Mouse (Mus musculus): ENCODE measurements at regions not wholly inside any gene's neighbourhood (a gene's known extent, or its start where the extent isn't known, plus 50 kb on each side); places are given as distances from the start of the nearest gene placed in this dataset.

DNA sequence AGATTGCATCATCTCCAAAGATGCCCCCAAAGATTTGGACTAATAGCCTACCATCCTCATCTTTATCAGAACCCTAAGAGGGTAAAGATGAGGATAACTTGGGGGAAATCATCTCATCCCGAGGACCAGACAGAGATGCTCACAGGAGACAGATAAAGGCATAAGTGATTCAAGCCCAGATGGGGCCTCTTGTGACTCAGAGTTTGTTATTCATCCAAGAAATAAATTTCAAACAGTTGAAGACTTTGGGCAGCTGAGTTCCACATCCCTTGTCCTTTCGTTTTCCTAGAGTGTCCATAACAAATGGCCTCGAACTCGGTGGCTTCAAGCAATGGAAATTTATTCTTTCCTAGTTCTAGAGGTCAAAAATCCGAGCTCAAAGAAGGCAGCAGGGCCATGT is 485.1 kb upstream of the Gm10131 start:
- no peaks in the 10 kb centered on the region for H3K27me3 ChIP-seq (ENCODE audit: control insufficient read depth, insufficient read depth, low read length)
- WGBS = 65% methylated on average over 5 of the region's 5 CpGs
- no peak overlapping the region for H3K27ac ChIP-seq (ENCODE audit: insufficient read depth, low read depth, low read length)
- no peaks in the 10 kb centered on the region for H3K36me3 ChIP-seq (ENCODE audit: control insufficient read depth, insufficient read depth, low read length)
- H3K4me3 ChIP-seq (ENCODE audit: low read depth, low read length) = no peak overlapping the region
- no peaks in the 10 kb centered on the region for H3K4me1 ChIP-seq (ENCODE audit: control insufficient read depth, insufficient read depth, insufficient read length, low read length)
- TF ChIP-seq POLR2A (IDR thresholded peaks at IDR 0.05; ENCODE audit: low read depth, low read length) (no peak), CTCF (IDR thresholded peaks at IDR 0.05; ENCODE audit: extremely low read depth, insufficient read length, insufficient replicate concordance, low read depth, low read length) (no peak)

DNA sequence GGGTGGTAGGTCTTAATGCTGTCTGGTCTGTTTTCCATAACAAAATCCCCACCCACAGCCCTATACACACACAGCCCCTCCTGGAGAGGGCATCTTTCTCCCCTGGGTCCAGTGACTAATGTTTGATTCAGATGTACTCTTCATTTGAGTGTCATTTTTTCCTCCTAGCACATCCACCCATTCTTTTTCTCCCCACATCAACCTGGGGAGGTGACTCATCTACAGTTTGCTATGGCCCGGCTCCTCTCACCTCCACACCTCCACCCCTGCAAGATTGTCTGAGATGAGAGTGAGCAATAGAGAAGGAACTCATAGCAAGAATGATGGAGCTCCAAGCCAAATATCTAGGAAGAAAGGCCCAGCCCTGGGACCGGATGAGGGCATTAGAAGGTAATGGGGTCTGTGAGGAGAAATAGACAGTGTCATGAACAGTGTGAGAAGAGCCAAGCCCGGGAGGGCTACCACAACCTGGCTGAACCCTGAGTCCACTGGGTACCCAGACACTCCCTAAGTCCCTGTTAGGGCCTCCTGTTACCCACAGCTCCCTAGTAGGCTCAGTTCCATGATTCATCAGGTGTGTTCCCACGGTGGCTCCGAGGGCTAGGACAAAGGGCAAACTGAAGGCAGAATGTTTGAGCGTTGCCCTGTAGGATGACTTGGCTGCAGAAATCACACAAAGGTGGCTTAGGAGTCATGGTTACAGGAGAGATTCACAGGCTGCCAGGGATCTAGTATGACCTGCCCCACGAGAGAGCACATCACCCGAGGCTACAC is 479.6 kb upstream of the Gm10131 start:
- peaks cover 2% of the 10 kb centered on the region; the same call in 1 of the 2 replicates for H3K4me1 ChIP-seq (ENCODE audit: control insufficient read depth, insufficient read depth, insufficient read length, low read length)
- no peak for TF ChIP-seq POLR2A (IDR thresholded peaks at IDR 0.05; ENCODE audit: low read depth, low read length)
- TF ChIP-seq CTCF (IDR thresholded peaks at IDR 0.05; ENCODE audit: extremely low read depth, insufficient read length, insufficient replicate concordance, low read depth, low read length) = no peak
- no peaks in the 10 kb centered on the region for H3K27me3 ChIP-seq (ENCODE audit: control insufficient read depth, insufficient read depth, low read length)
- no peak overlapping the region for H3K4me3 ChIP-seq (ENCODE audit: low read depth, low read length)
- 45% methylated on average over 8 of the region's 8 CpGs for WGBS
- no peak overlapping the region for H3K27ac ChIP-seq (ENCODE audit: insufficient read depth, low read depth, low read length)
- H3K36me3 ChIP-seq (ENCODE audit: control insufficient read depth, insufficient read depth, low read length) = no peaks in the 10 kb centered on the region

DNA sequence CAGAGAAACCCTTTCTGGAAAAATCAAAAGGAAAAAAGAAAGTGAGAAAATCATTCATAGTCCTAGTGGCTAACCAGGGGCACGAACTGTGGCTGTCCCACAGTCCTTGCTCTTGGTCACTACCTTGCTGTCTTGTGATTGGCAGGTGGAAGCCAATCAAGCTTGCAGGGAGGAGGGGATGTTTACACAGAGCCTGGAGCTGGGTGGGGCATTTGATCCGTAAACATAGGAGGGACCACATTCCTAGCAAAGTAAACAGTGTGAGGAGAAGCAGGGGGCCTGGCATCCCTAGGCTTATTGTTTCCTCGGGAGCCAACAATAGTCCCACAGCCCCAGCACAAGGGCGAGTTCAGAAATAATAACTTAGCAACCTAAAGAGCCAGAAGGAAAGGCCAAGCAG is 466.5 kb upstream of the Gm10131 start:
- no peak overlapping the region for H3K27ac ChIP-seq (ENCODE audit: insufficient read depth, low read depth, low read length)
- H3K27me3 ChIP-seq (ENCODE audit: control insufficient read depth, insufficient read depth, low read length) = no peaks in the 10 kb centered on the region
- H3K4me3 ChIP-seq (ENCODE audit: low read depth, low read length) = no peak overlapping the region
- no peaks in the 10 kb centered on the region for H3K36me3 ChIP-seq (ENCODE audit: control insufficient read depth, insufficient read depth, low read length)
- TF ChIP-seq CTCF (IDR thresholded peaks at IDR 0.05; ENCODE audit: extremely low read depth, insufficient read length, insufficient replicate concordance, low read depth, low read length) (no peak), POLR2A (IDR thresholded peaks at IDR 0.05; ENCODE audit: low read depth, low read length) (no peak)
- H3K4me1 ChIP-seq (ENCODE audit: control insufficient read depth, insufficient read depth, insufficient read length, low read length) = no peaks in the 10 kb centered on the region
- WGBS = 22% methylated on average over 4 of the region's 4 CpGs

DNA sequence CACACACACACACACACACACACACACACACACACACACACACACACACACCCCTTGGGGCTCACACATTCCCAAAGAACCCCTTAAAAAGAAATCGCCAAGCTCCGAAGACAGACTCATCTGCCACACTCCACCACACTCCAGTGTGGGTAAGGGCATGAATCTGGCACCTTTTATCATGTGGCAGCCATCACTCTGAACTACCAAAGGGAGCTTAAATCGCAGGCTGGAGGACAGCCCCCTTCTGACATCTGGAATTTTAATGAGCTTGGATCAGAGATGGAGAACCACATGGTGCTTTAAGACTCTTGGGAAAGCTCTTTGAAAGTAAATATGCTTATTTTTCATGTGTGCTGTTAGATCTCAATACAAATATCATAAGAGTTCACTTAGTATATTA is 462.5 kb upstream of the Gm10131 start:
- 82% methylated on average over 3 of the region's 3 CpGs for WGBS
- no peak overlapping the region for H3K4me3 ChIP-seq (ENCODE audit: low read depth, low read length)
- H3K4me1 ChIP-seq (ENCODE audit: control insufficient read depth, insufficient read depth, insufficient read length, low read length) = no peaks in the 10 kb centered on the region
- H3K36me3 ChIP-seq (ENCODE audit: control insufficient read depth, insufficient read depth, low read length) = no peaks in the 10 kb centered on the region
- TF ChIP-seq CTCF (IDR thresholded peaks at IDR 0.05; ENCODE audit: extremely low read depth, insufficient read length, insufficient replicate concordance, low read depth, low read length) = no peak
- no peak for TF ChIP-seq POLR2A (IDR thresholded peaks at IDR 0.05; ENCODE audit: low read depth, low read length)
- H3K27ac ChIP-seq (ENCODE audit: insufficient read depth, low read depth, low read length) = no peak overlapping the region
- H3K27me3 ChIP-seq (ENCODE audit: control insufficient read depth, insufficient read depth, low read length) = no peaks in the 10 kb centered on the region

DNA sequence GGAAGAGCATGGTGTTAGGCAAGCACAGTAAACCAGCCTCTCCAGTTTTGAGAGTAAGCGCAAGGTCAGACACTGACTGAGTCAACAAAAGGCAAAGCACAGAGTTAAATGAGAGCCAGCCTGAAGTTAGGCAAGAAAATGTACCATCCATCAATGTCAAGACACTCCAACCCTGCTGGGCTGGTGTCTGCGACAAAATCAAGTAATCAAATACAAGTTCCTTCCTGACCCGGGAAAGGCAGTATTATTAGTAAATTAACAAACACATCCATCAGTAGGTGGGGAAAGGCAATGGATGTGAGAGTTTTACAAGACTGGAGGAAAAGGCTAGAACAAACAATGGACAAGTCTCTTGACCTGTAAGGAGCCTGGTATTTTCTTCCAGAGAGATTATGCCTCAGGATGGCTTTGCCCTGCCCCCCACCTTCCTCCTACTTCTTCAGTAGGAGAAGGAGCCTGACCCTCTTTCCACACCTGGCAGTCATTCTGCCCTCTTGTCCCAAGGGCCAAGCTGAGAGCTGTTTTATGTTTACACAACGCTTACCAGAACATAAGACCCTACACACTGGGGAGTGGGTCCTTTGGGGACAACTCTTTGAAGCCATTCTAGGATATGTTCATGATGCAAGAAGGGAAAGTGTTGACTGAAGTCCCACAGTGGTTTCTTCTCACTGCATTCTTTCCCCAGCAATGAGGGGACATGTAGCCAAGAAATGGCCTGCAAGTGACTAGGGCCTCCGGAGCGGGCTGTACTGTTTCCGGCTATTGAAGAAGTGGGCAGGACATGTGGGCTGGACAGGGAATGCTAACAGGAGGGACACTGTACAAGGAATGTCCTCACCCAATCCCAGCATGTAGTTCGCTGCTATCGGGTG is 461.7 kb upstream of the Gm10131 start:
- Histone ChIP-seq H3K27me3 (ENCODE audit: control insufficient read depth, insufficient read depth, low read length) (no peaks in the 10 kb centered on the region), H3K4me3 (ENCODE audit: low read depth, low read length) (no peak overlapping the region), H3K27ac (ENCODE audit: insufficient read depth, low read depth, low read length) (no peak overlapping the region), H3K36me3 (ENCODE audit: control insufficient read depth, insufficient read depth, low read length) (no peaks in the 10 kb centered on the region), H3K4me1 (ENCODE audit: control insufficient read depth, insufficient read depth, insufficient read length, low read length) (no peaks in the 10 kb centered on the region)
- no peak for TF ChIP-seq CTCF (IDR thresholded peaks at IDR 0.05; ENCODE audit: extremely low read depth, insufficient read length, insufficient replicate concordance, low read depth, low read length)
- TF ChIP-seq POLR2A (IDR thresholded peaks at IDR 0.05; ENCODE audit: low read depth, low read length) = no peak
- whole genome bisulfite sequencing = 65% methylated on average over 9 of the region's 9 CpGs

DNA sequence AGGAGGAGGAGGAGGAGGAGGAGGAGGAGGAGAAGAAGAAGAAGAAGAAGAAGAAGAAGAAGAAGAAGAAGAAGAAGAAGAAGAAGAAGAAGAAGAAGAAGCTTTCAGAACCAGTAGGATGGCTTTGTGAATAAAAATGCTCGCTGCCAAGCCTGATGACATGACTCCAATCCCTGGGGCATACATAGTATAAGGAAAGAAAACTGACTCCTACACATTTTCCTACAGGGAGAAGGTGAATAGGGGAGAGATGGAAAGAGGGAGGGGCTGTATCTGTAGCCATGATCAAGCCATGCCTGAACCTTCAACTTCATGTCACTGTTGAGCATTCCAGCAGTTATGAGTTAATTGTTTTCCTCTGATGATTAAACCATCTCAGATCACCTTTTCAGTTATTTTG is 460.2 kb upstream of the Gm10131 start:
- Histone ChIP-seq H3K4me1 (ENCODE audit: control insufficient read depth, insufficient read depth, insufficient read length, low read length) (no peaks in the 10 kb centered on the region), H3K27me3 (ENCODE audit: control insufficient read depth, insufficient read depth, low read length) (no peaks in the 10 kb centered on the region), H3K27ac (ENCODE audit: insufficient read depth, low read depth, low read length) (no peak overlapping the region), H3K36me3 (ENCODE audit: control insufficient read depth, insufficient read depth, low read length) (no peaks in the 10 kb centered on the region), H3K4me3 (ENCODE audit: low read depth, low read length) (no peak overlapping the region)
- WGBS = 88% methylated on average over 1 of the region's 1 CpGs
- TF ChIP-seq CTCF (IDR thresholded peaks at IDR 0.05; ENCODE audit: extremely low read depth, insufficient read length, insufficient replicate concordance, low read depth, low read length) (no peak), POLR2A (IDR thresholded peaks at IDR 0.05; ENCODE audit: low read depth, low read length) (no peak)

DNA sequence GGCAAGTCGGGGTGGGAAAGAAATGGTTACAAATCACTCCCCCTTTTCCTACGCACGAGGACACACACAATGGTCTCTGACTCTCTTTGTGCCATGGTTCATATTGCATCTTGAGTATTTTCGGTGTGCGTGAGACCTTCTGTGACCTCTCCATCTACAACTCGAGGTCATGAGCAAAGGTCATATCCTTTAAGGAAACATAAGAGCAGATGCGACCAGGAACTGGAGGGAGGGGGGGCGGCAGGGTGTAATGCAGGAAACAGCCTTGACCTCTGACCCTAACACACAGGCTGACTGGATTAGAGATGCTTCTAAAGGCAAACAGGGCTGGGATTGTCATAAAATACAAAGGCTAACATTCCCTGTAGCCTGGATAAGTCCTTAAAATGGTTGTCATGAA is 450.7 kb upstream of the Gm10131 start:
- Histone ChIP-seq H3K27me3 (ENCODE audit: control insufficient read depth, insufficient read depth, low read length) (no peaks in the 10 kb centered on the region), H3K36me3 (ENCODE audit: control insufficient read depth, insufficient read depth, low read length) (no peaks in the 10 kb centered on the region), H3K4me3 (ENCODE audit: low read depth, low read length) (no peak overlapping the region), H3K27ac (ENCODE audit: insufficient read depth, low read depth, low read length) (no peak overlapping the region), H3K4me1 (ENCODE audit: control insufficient read depth, insufficient read depth, insufficient read length, low read length) (no peaks in the 10 kb centered on the region)
- no peak for TF ChIP-seq POLR2A (IDR thresholded peaks at IDR 0.05; ENCODE audit: low read depth, low read length)
- TF ChIP-seq CTCF (IDR thresholded peaks at IDR 0.05; ENCODE audit: extremely low read depth, insufficient read length, insufficient replicate concordance, low read depth, low read length) = no peak
- WGBS = 55% methylated on average over 8 of the region's 8 CpGs
